17 mouse cellular contexts compared by ENCODE assay signal in the genomic region with DNA sequence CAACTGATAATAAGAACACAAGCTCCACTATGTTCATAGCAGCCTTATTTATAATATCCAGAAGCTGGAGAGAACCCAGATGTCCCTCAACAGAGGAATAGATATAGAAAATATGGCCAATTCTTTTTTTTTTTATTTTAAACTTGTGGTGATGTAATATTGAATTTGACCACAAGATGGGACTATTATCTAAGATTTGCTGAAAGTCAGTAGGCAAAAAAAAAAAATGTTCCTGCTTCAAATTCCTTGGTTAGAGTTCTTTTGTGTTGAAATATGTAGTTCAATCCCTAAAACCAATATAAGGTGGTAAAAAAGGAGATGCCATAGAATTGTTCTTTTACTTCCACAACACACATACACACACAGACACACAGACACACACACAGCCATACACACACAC. TPM values are rescaled to one million over a fixed set of nuclear protein-coding genes. Genes with fewer than 3 reads are reported as not detected.
DNase-seq lines count a peak whose midpoint lies in the region; ATAC-seq and TF ChIP-seq lines count a peak whose summit lies in the region.
"Had no signal": no experiment of that assay in that cellular context is flagged by ENCODE, and none has a peak within 500 bp of the region (broad histone marks: within the 10 kb centered on the region; RNA-seq: fewer than 3 reads in every experiment).

No protein-coding gene starts in this region.

- H3K9ac ChIP-seq in liver, adult 2 months (ENCODE audit: low read depth, low read length): no peak overlapping the region
- H3K9ac ChIP-seq in liver, embryonic 11.5 days (ENCODE audit: low read depth, low read length): no peak overlapping the region
- H3K9ac ChIP-seq: embryonic facial prominence, embryonic 13.5 days; liver, embryonic 14.5 days; neural tube, embryonic 13.5 days had no signal

- intact Hi-C loops in gastrocnemius, adult 2 months (cut with DNase I): loop anchor here (10.0 kb wide), 1 partner anchor 271 kb away; no protein-coding TSS in a partner anchor

- H3K27me3 ChIP-seq in liver, adult 2 months (ENCODE audit: control insufficient read depth, insufficient read depth, low read length): no peaks in the 10 kb centered on the region
- H3K27me3 ChIP-seq in liver, embryonic 11.5 days (replicated peaks; ENCODE audit: control insufficient read depth, insufficient read depth, low read length): no peaks in the 10 kb centered on the region
- no peaks in the 10 kb centered on the region for H3K27me3 ChIP-seq in E14TG2a.4 (ENCODE audit: insufficient read depth, low read length)
- H3K27me3 ChIP-seq: embryonic facial prominence, embryonic 13.5 days; neural tube, embryonic 13.5 days had no signal

- no peak for DNase-seq in gastrocnemius, adult 2 months
- no peak for DNase-seq in gastrocnemius, adult 18-20 months (ENCODE audit: low spot score)
- DNase-seq in liver, adult 2 months (ENCODE audit: extremely low read depth, low read depth, low spot score): peak; percentile 62
- no peak for DNase-seq in liver, embryonic 11.5 days (ENCODE audit: low spot score)
- DNase-seq in embryo, embryonic 11.5 days (ENCODE audit: low read depth, low spot score): peak; percentile 8
- no peak for DNase-seq in thymus, postnatal 25 days
- DNase-seq in left cerebral cortex, adult 18-20 months (ENCODE audit: low spot score in 2 of 2): no peak
- DNase-seq: cerebellum, adult 9-10 months; gastrocnemius, postnatal 14 days; kidney, adult 18-20 months had no signal

- H3K79me2 ChIP-seq in liver, adult 2 months (ENCODE audit: control insufficient read depth, insufficient read depth, low read length): no peaks in the 10 kb centered on the region

- no peaks in the 10 kb centered on the region for H3K9me3 ChIP-seq in liver, embryonic 11.5 days (ENCODE audit: control insufficient read depth, low read length)
- no peaks in the 10 kb centered on the region for H3K9me3 ChIP-seq in E14TG2a.4 (ENCODE audit: low read length)
- H3K9me3 ChIP-seq: embryonic facial prominence, embryonic 13.5 days; neural tube, embryonic 13.5 days had no signal

- no peak overlapping the region for H3K27ac ChIP-seq in gastrocnemius, adult 2 months
- H3K27ac ChIP-seq in liver, adult 2 months (replicated peaks; ENCODE audit: insufficient read depth, low read depth, low read length): no peak overlapping the region
- no peak overlapping the region for H3K27ac ChIP-seq in liver, embryonic 11.5 days (ENCODE audit: low read depth, low read length)
- H3K27ac ChIP-seq: embryonic facial prominence, embryonic 13.5 days; liver, embryonic 14.5 days; macrophage; neural tube, embryonic 13.5 days had no signal

- peaks cover 4% of the 10 kb centered on the region for H3K4me1 ChIP-seq in liver, adult 2 months (ENCODE audit: control insufficient read depth, insufficient read depth, low read length)
- H3K4me1 ChIP-seq in liver, embryonic 11.5 days (replicated peaks; ENCODE audit: control insufficient read depth, insufficient read depth, low read length): no peaks in the 10 kb centered on the region
- no peaks in the 10 kb centered on the region for H3K4me1 ChIP-seq in E14TG2a.4 (replicated peaks; ENCODE audit: low read depth, low read length)
- H3K4me1 ChIP-seq: embryonic facial prominence, embryonic 13.5 days; neural tube, embryonic 13.5 days had no signal

- H3K4me2 ChIP-seq in liver, embryonic 11.5 days: no peak overlapping the region
- H3K4me2 ChIP-seq: embryonic facial prominence, embryonic 13.5 days; heart, embryonic 11.5 days; neural tube, embryonic 13.5 days had no signal

- TF ChIP-seq POLR2A in liver, adult 2 months (IDR thresholded peaks at IDR 0.05; ENCODE audit: extremely low read depth, insufficient read depth, low read length): no peak

- TF ChIP-seq CTCF in gastrocnemius, adult 2 months (IDR thresholded peaks at IDR 0.05): peak; percentile 40
- peak; percentile 47; the same call in 1 of the 2 replicates for TF ChIP-seq CTCF in liver, adult 2 months (IDR thresholded peaks at IDR 0.05; ENCODE audit: low read depth, low read length)
- 0 out of 2 replicates have a peak, but pooled peaks have one; percentile 17 for TF ChIP-seq CTCF in E14TG2a.4 (conservative IDR thresholded peaks at IDR 0.05; ENCODE audit: low read length)

- ATAC-seq in liver, embryonic 11.5 days (replicated peaks; ENCODE audit: low FRiP score): no peak
- ATAC-seq: forebrain, embryonic 16.5 days had no signal

- H3K36me3 ChIP-seq in liver, adult 2 months (ENCODE audit: control insufficient read depth, insufficient read depth, low read length): no peaks in the 10 kb centered on the region
- H3K36me3 ChIP-seq in liver, embryonic 11.5 days (ENCODE audit: control insufficient read depth, insufficient read depth, low read length): no peaks in the 10 kb centered on the region
- no peaks in the 10 kb centered on the region for H3K36me3 ChIP-seq in E14TG2a.4 (ENCODE audit: insufficient read depth, low read length)
- H3K36me3 ChIP-seq: embryonic facial prominence, embryonic 13.5 days; neural tube, embryonic 13.5 days had no signal

- H3K4me3 ChIP-seq in gastrocnemius, adult 2 months: no peak overlapping the region
- no peak overlapping the region for H3K4me3 ChIP-seq in liver, adult 2 months (ENCODE audit: insufficient read depth, low read depth, low read length)
- H3K4me3 ChIP-seq in liver, embryonic 11.5 days (ENCODE audit: low read depth, low read length): no peak overlapping the region
- no peak overlapping the region for H3K4me3 ChIP-seq in E14TG2a.4 (replicated peaks; ENCODE audit: low read length)
- H3K4me3 ChIP-seq: embryonic facial prominence, embryonic 13.5 days; neural tube, embryonic 13.5 days had no signal

RNA-seq across cellular contexts. Expression of gene Akr1c14, which starts 35.0 kb away (rescaled TPM):
- total RNA-seq in gastrocnemius, adult 2 months (2021): 1 to 10 TPM; 1.3 to 2.1 TPM
- 1 to 10 TPM; 2.3 to 2.6 TPM for total RNA-seq in gastrocnemius, adult 18-20 months (2021)
- 559 and 727 TPM in 2 replicates for total RNA-seq in liver, adult 2 months (2014; rRNA removed)
- 72.5 and 77.5 TPM in 2 replicates for polyA plus RNA-seq in liver, adult 2 months (2012; rRNA removed)
- polyA plus RNA-seq in liver, embryonic 11.5 days (2014; fragmentation: Nextera tagmentation; extraction: Ambion mirVana): 0.51 and 0.58 TPM in 2 replicates
- 1 to 10 TPM; 1.0 to 1.5 TPM for total RNA-seq in left cerebral cortex, adult 18-20 months (2021)
- polyA plus RNA-seq: macrophage had no signal

Comparison
In these comparisons a context has a peak if more than half of its experiments do, and no peak if none do; other contexts are left out.
1. DNase-seq: peak in liver, adult 2 months (single experiment) and embryo, embryonic 11.5 days (single experiment); none in gastrocnemius, adult 2 months (single experiment), gastrocnemius, adult 18-20 months (single experiment), liver, embryonic 11.5 days (single experiment), thymus, postnatal 25 days (single experiment) and left cerebral cortex, adult 18-20 months (0 of 2).
2. RNA of gene Akr1c14, which starts 35.0 kb away (total RNA-seq): 559 to 727 TPM in liver, adult 2 months; 2.3 to 2.6 TPM in gastrocnemius, adult 18-20 months, 1.3 to 2.1 TPM in gastrocnemius, adult 2 months and 1.0 to 1.5 TPM in left cerebral cortex, adult 18-20 months; every median in the first group is over 100 times any median in the second.
3. Peak in every context shown above with its lines, with median percentiles within 50 percentile points of each other: CTCF ChIP-seq.